Mouse (Mus musculus) T-helper 2 cell (primary cell): ENCODE data around the gene Zfp870.

Experiments used
- in situ Hi-C: fragments of 300-600 bp; cut with MboI, MseI; formaldehyde crosslinking; loops from one replicate; pipeline ENCODE4 v1.15.1; 2025; ENCODE audit warnings: high pct_unique_total_duplicates

The Zfp870 gene

DNA sequence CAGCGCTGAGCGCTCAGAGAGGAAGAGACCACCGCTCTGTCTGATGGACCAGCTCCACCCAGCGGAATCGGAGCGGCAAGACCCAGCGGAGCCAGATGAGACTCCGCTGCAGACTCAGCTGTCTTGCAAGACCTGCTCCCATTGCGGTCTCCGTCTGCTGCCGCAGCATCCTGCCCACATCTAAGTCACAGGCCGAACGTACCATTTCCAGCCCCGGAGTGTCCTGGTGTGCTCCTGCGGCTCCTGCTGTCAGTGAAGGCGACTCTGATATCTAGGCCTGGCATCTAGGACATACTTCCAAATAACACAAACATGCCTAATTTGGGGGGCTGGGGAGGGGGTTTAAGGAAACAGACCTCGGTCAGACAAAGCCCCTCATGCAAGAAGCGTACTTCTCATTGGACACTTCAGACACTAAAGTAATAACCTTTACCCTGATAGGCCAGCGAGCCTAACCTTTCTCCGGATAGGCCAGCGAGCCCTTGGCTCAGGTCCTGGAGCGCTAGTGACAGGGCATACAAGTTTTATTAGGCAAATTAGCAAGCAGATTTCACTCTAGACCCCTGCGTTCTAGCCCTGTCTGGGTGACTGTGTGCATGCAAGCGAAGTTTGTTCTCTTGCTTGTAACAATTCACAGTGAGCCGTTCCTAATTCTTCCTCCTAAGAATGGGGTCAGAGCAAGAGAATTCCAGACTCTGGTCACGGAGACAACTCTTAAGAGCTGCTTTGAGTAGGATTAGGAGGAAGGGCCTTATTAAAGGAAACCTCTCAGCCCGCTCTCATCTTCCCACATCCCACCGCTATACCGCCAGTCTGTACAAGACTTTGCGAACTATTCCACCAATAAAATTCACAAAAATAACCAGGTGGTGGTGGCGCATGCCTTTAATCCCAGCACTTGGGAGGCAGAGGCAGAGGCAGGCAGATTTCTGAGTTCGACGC lies at the start of gene Zfp870:
TSS of gene Zfp870 (minus strand) at position 404 of the 942 bp plus-strand sequence.
- in situ Hi-C loops: no loop called here

DNA sequence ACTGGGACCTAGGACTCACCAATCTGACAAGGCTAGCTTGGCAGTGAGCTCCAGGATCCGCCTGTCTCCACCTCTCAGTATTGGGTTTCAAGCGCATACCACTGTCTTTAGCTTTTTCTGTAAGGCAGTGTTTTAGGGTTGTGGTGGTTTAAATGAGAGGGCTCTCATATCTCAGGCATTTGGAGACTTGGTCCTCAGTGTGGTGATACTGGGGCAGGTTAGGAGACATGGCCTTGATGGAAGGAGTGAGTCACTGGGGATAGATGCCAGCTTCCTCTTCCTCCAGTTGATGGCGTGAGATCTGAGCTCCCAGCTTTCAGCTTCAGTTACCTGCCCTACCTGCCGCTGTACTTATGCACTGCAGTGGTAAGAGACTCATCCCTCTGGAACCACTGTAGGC lies 48.4 kb upstream of the Zfp870 start:
- in situ Hi-C loops: loop anchor here (5.0 kb wide), 1 partner anchor 303 kb away; no protein-coding TSS in a partner anchor

DNA sequence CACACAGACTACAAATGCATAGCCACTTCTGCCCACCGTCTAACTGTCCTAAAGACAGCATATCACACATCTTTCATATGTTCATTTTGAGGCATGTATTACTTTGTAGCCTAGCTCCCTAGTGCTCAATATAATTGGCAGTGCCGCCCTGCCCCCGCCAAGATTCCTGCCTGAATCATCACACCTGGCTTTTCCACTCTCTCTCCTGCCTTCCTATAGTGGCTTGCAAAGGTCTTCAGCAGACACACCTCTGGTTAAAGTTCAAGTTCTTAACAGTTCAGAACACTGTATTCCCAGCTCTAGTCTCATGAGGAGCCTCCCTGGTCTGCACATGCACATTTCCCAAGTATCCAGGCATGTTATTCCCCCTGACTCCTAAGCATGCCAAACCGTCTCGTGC lies 36.4 kb upstream of the Zfp870 start:
- in situ Hi-C loops: no loop called here

DNA sequence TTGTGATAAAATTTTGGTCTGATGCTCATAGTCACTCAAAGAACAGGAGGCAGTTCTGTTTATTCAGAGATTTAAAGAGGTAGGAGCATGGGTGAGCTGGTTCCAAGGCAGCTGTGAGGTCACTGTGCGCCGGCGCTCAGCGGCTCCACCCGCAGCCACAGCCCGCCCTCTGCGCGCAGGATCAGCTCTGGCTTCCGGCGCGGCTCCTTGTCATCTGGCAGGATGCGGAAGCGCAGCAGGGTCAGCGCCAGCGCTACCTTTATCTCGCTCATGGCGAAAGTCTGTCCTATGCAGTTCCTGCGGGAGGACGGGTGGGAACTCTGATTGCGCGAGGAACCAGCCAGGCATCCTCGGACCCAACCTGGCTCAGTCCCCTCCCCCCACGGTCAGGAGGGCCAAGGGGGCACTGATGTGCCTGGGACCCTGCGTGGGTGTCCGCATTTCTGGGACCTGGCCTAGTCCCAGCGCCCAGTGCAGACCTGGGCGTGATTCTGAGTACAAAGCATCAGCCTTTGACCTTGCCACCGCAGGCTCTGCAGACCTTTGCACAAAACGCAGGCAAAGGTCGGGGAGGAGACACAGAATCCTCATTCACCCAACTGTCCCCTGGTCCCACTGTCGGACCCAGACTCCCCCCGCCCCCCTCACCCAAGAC lies 33.3 kb upstream of the Zfp870 start:
- in situ Hi-C loops: no loop called here

DNA sequence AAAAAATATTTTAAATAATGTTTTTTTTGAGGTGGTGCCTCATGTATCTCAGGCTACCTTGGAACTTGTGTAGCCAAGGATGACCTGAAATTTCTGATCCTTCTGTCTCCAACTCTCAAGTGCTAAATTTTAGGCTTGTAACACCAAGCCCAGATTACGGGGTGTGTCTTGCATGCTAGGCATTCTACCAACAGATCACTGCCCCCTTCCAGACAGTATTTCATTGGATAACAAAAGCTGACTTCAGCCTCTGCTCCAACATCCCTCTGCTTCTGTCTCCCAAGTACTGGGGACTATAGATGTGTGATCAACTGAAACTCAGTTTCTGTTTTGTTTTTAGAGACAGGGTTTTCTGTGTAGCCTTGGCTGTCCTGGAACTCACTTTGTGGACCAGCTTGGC lies 32.2 kb upstream of the Zfp870 start:
- in situ Hi-C loops: no loop called here

DNA sequence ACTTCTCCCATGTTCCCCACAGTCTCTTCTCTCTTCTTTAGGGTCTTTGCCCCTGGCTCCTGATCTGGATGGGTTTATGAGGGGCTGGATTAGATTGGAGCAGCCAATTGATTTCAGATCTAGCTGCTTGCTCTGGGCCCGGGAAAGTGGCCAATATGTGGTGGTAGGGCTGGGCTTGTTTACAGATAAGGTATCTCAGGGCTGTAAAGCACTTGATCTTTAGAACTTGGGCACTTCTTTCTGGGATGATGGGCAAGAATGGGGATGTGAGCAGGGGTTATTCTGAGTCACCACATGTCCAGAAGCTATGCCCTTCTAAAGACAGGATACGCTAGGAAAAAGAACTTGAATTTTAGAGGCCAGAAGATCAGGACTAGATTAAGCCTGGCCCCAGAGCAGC lies 27.7 kb upstream of the Zfp870 start:
- in situ Hi-C loops: no loop called here

DNA sequence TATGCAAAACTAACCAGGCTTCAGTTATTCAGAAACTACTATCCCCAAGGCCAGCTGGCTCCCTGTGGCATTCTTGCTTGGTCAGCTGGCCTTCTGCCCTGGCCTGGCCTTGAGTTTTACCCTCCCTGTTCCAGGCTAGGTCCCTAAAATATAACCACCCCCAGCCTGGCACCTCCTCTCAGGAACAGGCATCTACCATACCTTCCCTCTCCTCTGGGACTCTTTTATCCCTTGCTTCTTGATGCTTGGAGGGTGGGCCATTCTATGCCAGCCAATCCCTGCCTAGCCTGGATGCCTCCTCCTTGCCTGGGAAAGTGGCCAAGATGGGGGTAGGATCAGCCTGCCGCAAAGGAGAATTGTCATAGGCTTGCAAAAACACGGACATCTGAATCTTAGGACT lies 25.7 kb upstream of the Zfp870 start, which contains the start of gene Cyp4f14:
TSS of gene Cyp4f14 (minus strand) at position 212 of the 400 bp plus-strand sequence.
- in situ Hi-C loops: no loop called here

DNA sequence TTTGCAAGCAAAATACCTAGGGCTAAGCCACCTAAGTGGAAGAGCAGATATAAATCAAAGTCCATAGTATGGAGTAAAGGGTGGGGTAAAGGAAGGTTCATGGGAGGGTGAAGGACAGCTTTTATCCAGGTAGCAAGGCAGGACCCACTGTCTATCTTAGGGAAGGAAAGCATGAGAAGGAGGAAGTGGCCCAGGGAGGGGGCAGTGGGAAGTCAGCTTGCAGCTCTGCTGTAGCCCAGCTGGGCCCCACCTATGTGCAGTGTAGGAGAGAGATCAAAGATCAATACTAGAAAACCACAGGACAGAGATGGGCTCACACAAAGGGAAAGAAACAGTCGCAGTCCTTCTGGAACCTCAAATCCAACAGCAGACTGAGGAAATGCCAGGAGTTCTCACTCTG lies 24.6 kb upstream of the Zfp870 start:
- in situ Hi-C loops: no loop called here

DNA sequence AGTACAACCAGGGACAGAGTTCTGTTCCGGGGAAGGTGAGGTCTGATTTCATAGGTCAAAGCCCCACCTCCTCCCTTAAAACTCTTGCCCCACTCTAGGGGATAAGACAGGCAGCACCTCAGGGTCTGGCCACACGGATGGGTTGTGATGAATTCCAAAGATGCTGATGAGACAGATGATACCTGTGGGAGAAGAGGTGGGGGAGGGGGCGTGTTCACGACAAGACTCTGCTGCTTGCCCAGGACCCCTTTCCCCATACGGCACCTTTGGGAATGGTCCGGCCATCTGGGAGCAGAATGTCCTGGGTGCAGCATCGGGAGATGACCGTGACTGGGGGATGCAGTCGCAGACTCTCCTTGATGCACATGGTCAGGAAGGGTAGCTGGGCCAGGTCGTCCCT lies 14.7 kb upstream of the Zfp870 start:
- in situ Hi-C loops: loop anchor here (10.0 kb wide), 2 partner anchors 61 to 79 kb away; no protein-coding TSS in a partner anchor

DNA sequence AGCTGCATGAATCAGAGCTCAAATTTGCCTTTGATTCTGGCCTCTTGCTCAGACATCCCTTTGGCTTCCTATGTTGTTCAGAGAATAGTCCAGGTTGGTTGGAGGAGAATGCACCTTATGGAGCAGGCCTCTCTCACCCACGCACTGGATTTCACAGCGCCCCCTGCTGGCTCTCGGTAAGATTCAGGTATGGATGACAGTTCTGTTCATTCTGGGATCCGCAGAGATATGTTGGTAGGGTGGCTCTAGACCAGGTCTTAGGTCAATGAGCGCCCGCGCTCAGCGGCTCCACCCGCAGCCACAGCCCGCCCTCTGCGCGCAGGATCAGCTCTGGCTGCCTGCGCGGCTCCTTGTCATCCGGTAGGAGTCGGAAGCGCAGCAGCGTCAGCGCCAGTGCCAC lies 13.8 kb upstream of the Zfp870 start:
- in situ Hi-C loops: loop anchor here (10.0 kb wide), 2 partner anchors 60 to 80 kb away; no protein-coding TSS in a partner anchor

DNA sequence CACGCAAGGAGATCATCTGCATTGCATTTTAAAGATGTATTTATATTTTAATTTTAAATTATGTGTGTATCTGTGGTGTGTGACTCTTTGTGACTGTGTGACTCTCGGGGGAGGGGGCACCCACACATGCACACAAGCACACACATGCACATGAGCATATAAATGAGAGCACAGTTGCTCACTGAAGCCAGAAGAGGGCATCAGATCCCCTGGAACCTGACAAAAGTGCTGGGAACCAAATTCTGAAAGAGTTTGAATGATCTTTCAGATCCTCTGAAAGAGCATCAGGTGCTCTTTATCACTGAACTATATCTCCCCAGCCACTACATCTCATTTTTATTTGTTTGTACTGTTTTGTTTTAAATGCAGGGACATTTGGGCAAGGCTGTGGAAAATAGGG lies 13.0 kb upstream of the Zfp870 start:
- in situ Hi-C loops: loop anchor here (10.0 kb wide), 2 partner anchors 60 to 80 kb away; no protein-coding TSS in a partner anchor

DNA sequence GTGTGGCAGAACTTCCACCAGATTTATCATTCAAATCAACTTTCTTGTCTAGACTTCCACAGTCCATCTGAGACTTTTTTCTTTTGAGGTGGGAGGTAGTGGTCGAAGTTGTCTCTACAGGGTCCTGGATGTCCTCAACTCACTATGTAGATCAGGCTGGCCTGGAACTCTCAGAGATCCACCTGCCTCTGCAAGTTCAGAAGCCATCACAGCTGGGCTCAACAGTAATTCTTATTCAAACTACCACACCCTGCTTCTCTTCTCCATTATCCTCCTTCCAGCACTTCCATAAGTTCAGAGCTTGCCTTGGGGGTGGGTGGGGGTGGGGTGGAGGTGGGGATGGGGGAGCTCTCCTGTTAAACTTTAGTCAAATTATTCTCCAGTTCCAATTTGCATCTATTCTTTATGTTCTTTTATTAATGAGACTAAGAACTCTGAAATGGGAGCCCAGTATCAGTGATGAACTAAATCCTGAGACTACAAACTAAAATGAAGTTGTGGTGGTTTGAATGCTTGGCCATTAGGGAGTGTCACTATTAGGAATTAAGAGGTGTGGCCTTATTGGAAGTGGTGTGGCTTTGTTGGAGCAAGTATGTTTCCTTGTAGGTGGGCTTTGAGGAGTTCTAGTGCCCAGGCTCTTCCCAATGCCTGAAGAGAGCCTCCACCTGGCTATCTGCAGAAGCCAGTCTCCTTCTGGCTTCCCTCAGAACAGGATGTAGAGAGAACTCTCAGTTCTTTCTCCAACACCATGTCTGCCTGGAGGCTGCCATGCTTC lies 10.5 kb upstream of the Zfp870 start:
- in situ Hi-C loops: loop anchor here (10.0 kb wide), 2 partner anchors 57 to 83 kb away; no protein-coding TSS in a partner anchor

DNA sequence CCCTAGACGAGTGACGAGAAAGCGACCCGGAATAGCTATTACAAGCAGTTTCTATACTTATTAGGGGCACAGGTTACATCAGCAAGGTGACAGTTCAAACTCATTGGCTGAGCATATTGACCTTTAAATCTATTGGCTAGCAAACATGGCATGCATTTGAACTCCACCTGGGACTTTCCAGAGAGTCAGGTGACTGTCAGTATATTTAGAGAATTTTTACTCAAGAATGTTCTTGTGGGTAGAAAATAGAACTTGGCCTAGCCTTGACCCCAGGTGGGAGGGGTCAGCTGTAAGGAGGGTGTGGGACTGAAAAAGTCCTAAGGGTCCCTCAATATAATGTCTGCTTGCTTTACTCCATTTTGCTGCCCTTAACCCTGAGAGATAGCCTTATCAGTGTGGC lies 4.0 kb upstream of the Zfp870 start:
- in situ Hi-C loops: no loop called here

DNA sequence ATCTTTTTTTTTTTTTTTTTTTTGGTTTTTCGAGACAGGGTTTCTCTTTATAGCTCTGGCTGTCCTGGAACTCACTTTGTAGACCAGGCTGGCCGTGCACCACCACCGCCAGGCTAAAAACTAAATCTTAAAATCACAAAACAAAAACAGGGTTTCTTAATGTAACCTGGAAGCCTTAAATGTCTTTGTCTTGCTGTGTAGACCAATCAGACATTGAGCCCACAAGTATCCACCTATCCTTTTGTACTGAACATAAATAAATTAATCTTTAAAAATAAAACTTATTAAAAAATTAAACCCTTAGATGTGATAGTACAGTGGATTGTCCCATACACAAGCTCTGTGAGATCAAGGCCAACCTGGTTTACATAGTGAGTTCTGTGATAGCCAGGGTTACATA lies 2.5 kb upstream of the Zfp870 start:
- in situ Hi-C loops: no loop called here

DNA sequence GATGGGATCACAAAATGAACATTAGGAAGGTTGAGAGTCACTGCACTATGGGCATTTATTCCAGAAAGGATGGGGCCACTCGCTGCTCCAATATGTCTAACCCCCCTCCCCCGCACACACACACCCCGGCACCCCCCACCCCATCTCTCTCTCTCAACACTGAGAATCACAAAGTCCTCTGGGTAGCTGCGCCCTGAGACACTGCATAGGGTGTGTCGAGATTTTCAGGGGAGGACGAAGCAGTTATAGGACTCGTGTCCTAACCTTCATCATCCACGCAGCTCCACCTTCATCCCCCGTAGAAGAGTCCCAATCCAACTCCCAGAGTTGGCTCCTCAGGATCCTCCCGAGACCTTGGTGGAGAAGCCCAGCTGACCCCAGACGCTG lies 597 bp downstream of the Zfp870 start:
- in situ Hi-C loops: no loop called here

DNA sequence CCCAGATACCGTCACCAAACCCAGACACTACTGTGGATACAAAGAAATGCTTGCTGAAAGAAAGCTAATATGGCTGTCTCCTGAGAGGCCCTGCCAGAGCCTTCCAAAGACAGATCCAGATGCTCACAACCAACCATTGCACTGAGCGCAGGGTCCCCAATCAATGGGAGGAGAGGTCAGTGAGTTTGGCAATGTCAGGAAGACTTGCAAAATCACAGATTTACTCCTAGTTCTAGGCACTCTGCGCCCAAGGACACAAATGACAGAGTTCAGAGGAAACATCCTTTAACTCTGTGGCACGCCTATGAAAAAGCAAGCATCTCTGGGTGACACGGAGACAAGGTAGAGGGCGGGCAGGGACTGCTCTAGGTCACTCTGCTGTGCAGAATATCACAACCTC lies 1.8 kb downstream of the Zfp870 start:
- in situ Hi-C loops: no loop called here

DNA sequence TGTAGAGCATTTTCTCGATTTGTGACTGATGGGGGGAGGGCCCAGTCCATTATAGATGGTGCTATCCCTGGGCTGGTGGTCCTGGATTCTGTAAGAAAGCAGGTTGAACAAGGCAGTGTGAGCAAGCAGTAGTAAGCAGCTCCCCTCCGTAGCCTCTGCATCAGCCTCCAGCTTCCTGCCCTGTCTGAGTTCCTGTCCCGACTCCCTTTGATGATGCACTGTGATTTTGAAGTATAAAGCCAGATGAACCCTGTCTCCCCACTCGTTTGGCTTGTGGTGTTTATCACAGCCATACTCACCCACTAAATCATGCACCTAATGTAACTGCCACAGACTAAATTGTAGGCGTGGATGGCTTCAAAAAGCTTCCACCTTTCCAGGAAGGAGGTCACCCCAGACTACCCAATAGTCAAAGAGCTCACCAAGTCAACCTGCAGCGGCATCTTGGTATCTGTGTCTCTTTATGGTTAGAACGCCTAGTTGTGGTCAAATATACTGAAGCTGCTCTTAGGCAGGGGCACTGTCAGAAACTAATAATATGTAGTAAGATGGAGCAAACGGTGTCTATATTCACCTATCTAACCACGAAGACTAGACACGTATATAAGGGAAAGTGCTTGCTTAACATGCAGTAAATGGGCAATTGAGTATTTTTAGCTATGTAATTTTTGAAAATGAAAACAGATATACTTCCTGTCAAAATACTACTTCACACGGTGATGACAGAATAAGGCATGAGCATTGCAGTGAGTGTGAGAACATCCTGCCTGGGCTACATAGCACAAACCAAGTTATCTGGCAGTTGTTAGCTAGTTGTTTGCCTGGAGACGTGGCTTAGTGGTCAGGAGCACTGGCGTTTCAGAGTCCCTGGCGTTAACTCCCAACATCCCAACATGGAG lies 10.9 kb downstream of the Zfp870 start:
- in situ Hi-C loops: no loop called here

DNA sequence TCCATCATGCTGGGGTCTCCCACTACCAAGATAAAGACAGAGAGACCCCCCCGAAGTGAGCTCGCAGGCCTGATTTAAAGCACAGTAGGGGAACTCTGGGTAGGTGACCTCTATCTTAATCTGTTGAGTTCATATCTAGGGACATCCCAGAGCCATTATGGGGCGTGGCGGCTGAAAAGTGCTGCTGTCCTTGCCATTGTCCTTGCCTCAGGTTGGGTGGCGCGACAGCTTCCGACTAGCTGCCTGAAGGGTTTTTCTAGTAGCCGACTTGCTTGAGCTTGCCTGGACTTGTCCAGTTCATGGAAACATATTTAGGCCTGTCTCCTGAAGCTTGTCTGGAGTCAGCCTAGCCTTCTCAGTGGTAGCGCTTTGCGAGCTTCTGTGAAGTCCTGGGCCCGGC lies 12.7 kb downstream of the Zfp870 start:
- in situ Hi-C loops: no loop called here

DNA sequence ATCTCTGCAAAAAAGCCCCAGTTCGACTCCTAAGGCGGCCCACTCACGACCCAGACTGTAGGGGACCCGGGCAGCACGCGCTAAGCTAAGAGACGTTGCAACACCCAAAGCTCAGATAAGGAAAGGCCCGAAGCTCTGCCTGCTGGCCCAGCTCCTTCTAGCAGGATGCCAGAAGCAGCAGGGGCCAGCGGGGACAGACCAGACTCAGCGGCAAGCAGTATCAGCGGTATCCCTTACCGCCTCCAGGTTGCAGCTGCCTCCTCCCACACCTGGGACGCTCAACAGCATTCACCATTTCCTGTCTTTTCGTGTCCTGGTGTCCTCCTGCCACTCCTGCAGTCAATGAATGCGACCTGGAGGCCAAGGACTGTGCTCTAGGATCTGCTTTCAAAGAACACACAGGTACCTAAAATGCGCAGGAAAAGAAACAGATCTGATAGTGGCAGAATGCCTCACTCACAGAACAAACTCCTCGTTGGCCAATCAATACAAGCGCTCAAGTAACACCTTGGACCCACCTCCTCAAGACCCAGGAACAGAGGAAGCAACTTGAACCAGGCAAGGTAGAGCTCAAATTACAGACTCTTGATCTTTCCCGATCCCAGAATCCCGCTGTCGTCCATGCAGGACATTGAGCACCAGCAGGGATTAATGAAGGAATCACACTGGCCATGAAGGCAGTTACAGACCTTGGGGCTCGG lies 13.8 kb downstream of the Zfp870 start:
- in situ Hi-C loops: no loop called here

DNA sequence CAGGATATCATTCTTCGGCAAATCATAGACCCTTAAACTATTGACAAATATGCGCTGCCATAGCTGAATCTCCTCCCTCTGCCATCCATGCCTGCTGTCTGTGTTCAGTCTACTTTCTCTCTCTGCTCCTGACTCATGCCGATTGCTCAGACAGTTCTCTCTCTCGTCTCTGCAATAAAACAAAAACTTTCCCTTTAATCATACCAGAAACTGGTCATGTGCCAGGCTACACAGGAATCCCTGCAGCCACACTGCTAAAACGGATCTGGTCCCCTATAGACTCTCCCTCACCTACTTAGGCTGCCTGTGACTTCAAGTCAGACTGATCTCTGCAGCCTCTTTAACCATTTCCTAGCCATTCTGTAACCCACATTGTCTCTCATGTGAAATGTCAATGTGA lies 18.7 kb downstream of the Zfp870 start:
- in situ Hi-C loops: loop anchor here (25.0 kb wide), 1 partner anchor 335 kb away; the partner anchor contains the start of gene Cyp4f16
